Mouse (Mus musculus) adrenal gland, adult (tissue): Measurements from ENCODE around the gene Ggct.
A peak's percentile ranks its signal among the peaks of the same experiment; 100 is the strongest.

Experiments used
- DNase-seq, 2 experiments: peaks; one replicate each; pipeline ENCODE4 v3.0.0; 2022 to 2023; ENCODE audit warnings: low spot score in 1 of 2; ENCODE audit not compliant: inconsistent age in 2 of 2

The Ggct gene

GRCm38 (mm10) chr6:54992734-54993260 lies at the start of gene Ggct:
TSS of gene Ggct (minus strand) at chr6:54992950.
- peak; percentile 97 to 98 for DNase-seq

- no peak for DNase-seq
Observed at GRCm38 (mm10) chr6:55040031-55040430, 47.3 kb upstream of the Ggct start.

GRCm38 (mm10) chr6:55039446-55039783 lies 46.7 kb upstream of the Ggct start:
- no peak for DNase-seq

- peak in 1 of 2 experiments; percentile 56 for DNase-seq
Observed at GRCm38 (mm10) chr6:55038671-55039445, 46.1 kb upstream of the Ggct start.

- peak; percentile 90 to 96 for DNase-seq
Observed at GRCm38 (mm10) chr6:55037799-55038670, 45.3 kb upstream of the Ggct start, which contains the start of gene Gars. TSS of gene Gars (plus strand) at chr6:55038007.

- no peak for DNase-seq
Observed at GRCm38 (mm10) chr6:55036731-55037130, 44.0 kb upstream of the Ggct start.

- DNase-seq = no peak
Observed at GRCm38 (mm10) chr6:55027642-55028041, 34.9 kb upstream of the Ggct start.

- no peak for DNase-seq
Observed at GRCm38 (mm10) chr6:55021806-55022205, 29.1 kb upstream of the Ggct start.

GRCm38 (mm10) chr6:55018417-55018816 lies 25.7 kb upstream of the Ggct start:
- DNase-seq = no peak

- peak; percentile 48 to 86 for DNase-seq
Observed at GRCm38 (mm10) chr6:55016710-55017583, 24.2 kb upstream of the Ggct start.

- peak; percentile 45 to 80 for DNase-seq
Observed at GRCm38 (mm10) chr6:55016236-55016635, 23.5 kb upstream of the Ggct start.

GRCm38 (mm10) chr6:55014184-55014583 lies 21.4 kb upstream of the Ggct start:
- DNase-seq = no peak

- peak in 1 of 2 experiments; percentile 53 for DNase-seq
Observed at GRCm38 (mm10) chr6:55012516-55012915, 19.8 kb upstream of the Ggct start.

- no peak for DNase-seq
Observed at GRCm38 (mm10) chr6:55010330-55011091, 17.8 kb upstream of the Ggct start.

- no peak for DNase-seq
Observed at GRCm38 (mm10) chr6:55009391-55010230, 16.9 kb upstream of the Ggct start.

GRCm38 (mm10) chr6:55008401-55008800 lies 15.7 kb upstream of the Ggct start:
- peak in 1 of 2 experiments; percentile 69 for DNase-seq

GRCm38 (mm10) chr6:55003559-55003958 lies 10.8 kb upstream of the Ggct start:
- no peak for DNase-seq

- DNase-seq = no peak
Observed at GRCm38 (mm10) chr6:55002438-55002837, 9.7 kb upstream of the Ggct start.

- no peak for DNase-seq
Observed at GRCm38 (mm10) chr6:55001320-55001719, 8.6 kb upstream of the Ggct start.
